Mouse (Mus musculus) C2C12 (cell line): Measurements from ENCODE around the gene Fbxo7.

Experiments used
- CTCF ChIP-seq: IDR thresholded peaks from one replicate; pipeline ENCODE4 v1.5.1; 2011; ENCODE audit not compliant: control insufficient read depth, insufficient read depth, insufficient read length
- MAX ChIP-seq: IDR thresholded peaks from one replicate; pipeline ENCODE4 v1.6.1; 2011; ENCODE audit warnings: mild to moderate bottlenecking, control low read depth

DNA sequence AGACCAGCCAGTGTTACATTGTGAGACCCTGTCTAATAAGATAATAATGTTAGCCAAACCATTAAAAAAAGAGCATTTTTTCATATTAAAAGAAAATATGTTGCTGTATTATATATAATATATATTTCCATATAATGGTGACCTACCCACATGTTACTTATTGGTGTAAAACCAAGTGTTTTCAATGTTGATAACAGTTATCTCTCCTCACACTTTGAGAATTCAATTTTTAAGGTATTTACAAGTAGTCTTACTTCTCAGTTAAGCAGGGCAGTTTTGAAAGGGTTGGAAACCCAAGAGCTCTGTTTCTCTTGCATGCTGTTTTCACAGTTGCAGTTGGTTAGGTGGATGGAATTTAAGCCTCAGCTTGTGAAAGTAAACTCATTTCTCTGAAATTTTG is 1.4 kb downstream of the Fbxo7 start:
- TF ChIP-seq MAX (no peak), CTCF (no peak)
